Mouse (Mus musculus): ENCODE measurements around the gene Nt5c1b. TPM values are rescaled to one million over a fixed set of nuclear protein-coding genes. Genes with fewer than 3 reads are reported as not detected.
A peak's percentile ranks its signal among the peaks of the same experiment; 100 is the strongest.

The Nt5c1b gene
- total RNA-seq (2021) (not detected), polyA plus RNA-seq (2012; rRNA removed) (not detected in 2 replicates)
- long read RNA-seq, result 0 reads

DNA sequence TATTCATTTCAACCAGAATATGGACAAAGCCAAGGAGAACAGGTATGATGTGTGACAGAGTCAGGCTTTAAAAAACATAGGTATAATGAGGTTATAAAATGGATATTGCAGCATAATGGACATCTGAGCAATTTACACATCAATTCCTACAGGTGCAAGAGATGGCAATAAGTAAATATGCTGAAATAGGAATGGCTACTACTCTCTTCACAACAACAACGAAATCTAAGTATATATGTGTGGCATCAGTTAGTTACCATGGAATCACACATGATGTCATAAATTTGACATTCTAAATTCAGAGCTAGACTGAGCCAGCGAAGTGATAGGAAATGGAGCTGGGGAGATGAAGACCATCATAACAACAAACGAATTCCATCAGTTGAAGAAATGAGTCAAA, at the start of gene Nt5c1b:
TSS of gene Nt5c1b (plus strand) at position 301 of the 400 bp plus-strand sequence.
- DNase-seq, result no peak

DNA sequence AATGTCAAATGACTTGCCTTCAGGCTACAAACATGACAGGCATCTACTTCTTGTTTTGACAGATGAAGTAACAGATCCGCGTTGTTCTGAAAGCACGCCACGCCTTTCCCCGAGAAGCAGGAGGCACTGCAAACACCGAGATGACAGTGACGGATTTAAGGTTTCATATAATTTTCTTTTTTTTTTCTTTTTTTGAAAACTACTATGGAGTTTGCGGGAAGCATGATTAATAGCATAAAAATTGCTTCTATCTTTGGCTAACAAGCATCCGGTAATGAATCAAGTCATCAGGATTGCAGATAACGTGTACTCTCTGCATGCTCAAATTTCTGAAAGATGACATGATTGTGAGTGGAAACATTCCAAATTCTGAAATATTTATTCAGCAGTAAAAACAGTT, 42.1 kb upstream of the Nt5c1b start:
- DNase-seq, result no peak

DNA sequence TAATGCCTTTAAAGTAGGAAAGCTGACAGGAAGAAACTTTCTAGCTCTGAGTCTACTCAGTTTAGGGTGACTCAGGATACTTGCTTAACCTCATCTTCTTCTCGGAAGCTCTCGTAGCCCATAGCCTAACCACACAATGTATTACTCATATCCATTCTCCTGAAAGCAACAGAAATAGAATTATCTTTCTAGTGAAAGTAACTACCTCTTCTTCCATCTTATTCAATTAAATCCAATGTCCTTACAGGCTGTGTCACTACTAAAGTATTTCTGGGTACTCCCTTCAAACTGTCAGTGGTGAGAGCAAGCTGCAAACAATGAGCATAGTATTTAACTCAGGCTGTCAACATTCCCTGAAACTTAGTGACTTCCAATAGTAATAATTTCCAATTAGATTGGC, 40.3 kb upstream of the Nt5c1b start:
- no peak for DNase-seq

DNA sequence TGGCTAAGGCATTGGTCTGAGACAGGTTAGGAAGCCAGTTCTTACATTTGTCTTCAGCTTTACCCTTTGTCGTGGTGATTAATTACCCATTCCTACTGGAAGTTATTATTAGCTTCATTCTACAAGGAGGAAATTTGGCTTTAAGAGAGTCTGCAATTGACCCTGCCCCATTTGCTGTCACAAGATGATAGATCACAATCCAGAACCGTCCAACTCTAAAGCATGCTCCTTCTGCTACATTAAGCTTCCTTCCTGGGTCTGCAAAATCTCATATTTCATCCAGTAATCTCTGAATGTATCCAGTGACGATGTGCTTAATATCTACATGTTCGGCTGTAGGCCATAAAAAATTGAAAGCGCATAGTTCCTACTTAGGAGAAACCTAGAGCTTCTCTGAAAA, 29.2 kb upstream of the Nt5c1b start:
- DNase-seq, result no peak

DNA sequence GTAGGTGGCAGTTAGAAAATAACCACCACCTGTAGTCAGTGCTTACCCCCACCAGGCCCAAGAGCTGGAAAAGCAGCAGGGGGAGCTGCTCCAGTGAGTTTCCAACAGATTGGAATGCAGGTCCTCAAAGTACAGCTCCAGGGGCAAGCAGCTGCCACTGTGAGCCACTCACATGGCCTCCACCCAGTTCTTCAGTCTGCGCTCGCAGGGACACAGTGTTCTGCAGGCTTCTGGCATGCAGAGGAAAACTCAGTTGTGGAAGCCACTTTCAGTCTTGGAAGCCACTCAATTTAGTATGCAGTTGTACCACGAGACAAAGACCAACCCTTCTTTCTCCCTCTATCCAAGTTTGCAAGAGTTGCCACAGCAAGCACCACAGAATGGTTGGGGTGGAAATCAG, 19.1 kb upstream of the Nt5c1b start:
- DNase-seq, result no peak

DNA sequence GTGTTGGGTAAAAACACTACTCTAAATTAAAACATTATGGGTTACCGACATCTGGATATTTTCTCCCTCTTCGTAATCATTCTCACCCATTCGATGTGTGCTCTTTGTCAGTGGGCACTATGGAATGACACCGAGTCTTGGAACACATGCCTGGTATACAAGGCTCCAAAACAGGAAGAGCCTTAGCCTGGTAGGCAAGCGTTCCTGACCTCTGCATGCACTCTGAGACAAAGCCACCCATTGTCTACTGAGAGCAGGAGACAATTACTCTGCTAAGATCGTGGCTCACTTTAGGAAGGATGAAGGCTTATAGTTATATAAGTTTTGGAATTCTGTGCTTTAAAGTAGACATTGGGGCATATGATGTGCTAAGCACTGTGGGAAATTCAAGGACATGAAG, 12.0 kb upstream of the Nt5c1b start:
- no peak for DNase-seq

DNA sequence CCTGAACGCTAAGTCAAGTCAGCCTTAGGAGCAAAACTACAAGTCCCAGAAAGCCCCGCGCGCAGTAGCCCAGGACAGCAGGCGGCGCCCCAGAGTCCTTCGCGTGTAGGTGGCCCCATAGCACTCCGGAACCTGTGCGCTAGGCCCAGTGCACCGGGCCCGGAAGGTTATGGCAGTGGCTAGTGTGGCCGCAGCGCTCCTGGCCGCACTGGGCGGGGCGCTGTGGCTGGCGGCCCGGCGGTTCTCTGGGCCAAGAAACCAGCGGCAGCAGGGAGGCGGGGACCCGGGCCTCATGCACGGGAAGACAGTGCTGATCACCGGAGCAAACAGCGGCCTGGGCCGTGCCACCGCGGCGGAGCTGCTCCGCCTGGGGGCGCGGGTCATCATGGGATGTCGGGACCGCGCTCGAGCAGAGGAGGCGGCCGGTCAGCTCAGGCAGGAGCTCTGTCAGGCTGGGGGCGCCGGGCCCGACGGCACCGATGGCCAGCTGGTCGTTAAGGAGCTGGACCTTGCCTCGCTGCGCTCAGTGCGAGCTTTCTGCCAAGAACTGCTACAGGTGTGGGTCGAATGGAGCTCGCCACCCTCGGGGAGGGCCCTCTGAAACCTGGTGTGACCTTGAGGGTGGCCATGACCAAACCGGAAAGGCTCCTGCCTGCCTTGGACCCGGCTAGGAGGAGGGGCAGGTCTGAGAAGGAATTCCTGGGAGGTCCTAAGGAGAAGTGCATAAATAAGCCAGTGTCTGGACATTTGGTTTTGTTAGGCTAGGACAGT, 21.1 kb downstream of the Nt5c1b start, which contains the start of gene Rdh14:
TSS of gene Rdh14 (plus strand) at position 102 of the 771 bp plus-strand sequence.
- peak; percentile 97 for DNase-seq

DNA sequence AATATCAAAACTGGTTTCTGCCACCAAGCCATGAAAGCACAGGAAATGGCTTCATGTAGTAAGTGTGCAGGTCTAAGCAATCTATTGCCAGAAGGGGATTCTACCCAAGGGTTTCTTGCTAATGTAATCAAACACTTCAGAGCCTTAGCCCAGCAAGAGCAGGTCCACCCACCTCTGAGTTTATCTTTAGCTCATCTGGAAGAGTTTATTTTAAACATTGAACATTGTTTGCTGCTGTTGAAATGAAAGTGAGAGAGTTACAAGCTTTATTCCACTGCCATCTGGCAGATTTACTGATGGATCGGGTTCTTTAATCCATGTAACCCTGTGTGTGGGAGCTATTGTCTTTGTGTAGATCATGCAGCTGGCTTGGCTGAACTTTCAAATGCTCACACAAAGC, 31.0 kb downstream of the Nt5c1b start:
- DNase-seq, result no peak

DNA sequence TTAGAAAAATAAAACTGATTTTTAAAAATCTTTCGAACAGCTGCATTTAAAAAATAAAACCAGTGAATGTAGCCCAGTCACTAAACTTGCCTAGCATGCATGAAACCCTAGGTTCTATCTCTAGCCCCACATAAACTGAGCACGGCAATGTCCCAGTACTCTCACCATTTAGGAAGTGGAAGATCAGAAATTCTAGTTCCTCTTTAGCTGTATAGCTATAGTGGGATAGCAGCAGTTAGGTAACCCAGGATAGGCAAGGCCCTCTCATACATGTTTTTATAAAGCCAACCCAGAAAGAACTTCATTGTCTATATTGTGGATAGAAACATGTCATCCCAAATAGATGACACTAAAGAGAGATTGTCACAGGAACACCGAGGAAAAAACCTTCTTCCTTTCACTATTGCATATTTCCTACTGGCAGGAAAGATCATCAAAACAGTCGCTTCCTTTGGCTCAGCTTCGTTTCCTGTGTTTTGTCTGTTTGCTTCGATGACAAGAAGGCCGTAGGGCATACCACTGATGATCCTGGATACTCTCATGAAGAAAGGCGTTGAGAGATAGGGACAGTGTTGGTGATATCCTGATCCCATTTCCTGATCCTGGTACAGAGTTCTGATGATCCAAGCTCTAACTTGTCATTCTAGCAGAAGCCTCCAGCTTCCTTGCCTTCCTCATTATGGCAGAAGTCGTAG, 32.8 kb downstream of the Nt5c1b start:
- no peak for DNase-seq

DNA sequence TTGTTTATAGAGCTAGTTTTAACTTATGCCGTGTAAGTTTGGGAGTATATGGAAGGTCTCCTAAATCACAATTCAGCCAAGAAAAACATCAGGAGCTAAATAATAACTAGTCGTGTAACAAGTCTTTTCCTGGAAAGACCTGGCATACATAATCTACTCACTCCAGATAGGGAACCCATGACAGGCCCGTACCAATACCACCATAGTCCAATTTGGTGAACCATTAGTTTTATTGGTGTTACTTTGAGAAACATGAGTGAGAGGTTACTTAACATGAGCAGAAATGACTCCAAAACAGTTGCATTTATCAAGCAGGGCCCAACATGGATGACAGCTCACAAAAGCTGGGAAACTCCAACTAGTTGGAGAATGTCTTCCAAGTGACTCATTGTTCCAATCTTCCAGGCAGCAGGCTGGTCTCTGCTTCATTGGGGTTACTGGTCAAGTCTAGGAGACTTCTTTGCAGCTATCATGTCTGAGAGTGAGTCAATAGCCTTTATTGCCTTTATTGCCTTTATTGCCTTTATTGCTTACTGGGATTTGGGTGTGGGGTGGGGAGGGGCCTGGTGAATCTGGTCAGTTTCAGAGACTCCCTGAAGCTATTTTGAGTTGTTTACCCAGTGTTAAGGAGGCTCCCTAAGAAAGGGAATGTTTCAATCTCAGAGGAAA, 40.9 kb downstream of the Nt5c1b start:
- DNase-seq, result no peak

DNA sequence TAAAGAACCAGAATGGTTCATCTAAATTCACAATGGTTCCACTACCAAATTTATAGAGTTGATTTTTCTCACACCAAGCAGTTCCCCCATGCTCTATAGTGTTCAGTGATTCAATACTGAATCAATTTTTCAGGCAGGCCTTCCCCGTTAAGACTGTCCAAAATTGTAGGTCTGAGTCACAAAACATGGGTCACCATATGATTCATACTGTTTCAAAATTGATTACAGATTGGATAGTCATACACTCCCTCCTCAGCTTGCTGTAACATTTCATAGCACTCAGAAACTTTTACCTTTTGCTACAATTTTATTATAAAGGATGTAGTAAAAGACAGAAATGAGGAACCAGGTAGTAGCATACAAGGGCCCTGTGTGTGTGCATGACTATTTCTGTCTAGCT, 41.7 kb downstream of the Nt5c1b start:
- peak; percentile 12 for DNase-seq

DNA sequence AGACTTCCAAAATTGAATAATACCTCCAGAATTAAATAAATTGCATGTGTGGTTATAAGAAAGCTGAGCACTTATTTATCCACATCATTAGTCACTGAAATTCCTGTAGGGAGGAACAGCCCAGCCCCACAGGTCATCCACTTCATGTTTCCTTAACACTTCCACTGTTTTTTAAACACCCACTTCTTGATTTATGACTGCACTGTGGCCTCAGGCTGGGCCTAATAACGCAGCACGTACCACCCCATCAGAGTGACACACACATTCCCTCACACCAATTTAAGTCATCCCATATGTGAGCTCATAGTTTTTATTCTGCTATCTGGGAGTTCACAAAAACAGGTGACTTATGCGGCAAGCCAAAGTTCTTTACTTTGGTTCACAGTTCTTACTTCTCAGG, 52.6 kb downstream of the Nt5c1b start:
- no peak for DNase-seq

DNA sequence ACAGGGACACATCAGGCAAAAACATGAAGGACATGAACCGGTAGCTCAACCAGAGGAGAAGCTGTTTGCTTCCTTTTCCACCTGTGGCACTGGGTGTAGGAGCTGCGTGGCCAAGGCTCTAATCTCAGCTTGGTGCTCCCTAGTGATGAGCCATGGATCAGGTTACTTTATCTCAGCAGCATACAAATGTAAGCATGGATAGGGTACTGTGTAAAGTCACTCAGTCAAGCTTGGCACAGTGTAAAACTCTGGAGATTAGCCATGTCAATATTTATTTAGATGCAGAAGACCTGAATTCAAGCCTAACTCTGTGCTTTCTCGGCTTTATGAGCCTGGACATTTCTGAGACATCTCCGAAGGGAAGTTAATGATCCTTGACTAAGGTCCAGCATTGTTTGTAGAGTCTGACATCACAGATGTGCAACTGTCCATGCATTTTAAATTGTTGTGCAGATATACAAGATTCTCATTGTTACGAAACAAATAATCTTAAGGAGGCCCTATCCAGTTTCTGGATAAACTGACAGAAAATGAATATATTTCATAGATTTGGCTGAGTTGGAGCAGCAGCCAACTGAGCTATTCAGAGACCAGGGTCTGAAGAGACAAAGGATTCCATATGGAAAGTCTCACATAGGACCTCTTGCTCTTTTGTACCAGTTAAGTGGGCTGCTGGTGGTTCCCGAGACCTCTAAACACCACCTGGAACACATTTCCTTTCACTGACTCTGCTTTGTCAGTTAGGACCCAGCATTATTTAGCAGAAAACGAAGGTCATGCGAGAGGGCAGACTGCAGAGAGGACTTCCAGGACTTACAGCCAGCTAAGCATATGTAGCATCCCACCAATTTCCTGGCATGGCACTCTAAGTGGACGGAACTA, 56.5 kb downstream of the Nt5c1b start:
- DNase-seq, result no peak

DNA sequence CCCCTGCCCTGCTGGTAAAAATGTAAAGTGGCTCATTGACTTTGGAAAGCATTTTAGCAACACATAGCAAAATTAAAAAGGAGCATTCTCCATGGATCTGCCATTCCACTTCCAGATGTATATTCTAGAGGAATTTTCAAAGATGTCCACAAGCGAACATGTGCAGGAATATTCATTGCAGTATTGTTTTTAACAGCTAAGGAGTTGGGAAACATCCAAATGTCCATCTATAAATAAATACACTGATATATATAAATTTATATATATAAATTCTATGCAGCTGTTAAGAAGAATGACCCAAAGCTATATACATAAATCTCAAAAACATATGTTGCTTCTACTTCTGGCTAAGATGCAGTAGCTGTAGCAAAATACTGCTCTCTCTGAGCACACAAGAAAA, 61.2 kb downstream of the Nt5c1b start:
- no peak for DNase-seq

DNA sequence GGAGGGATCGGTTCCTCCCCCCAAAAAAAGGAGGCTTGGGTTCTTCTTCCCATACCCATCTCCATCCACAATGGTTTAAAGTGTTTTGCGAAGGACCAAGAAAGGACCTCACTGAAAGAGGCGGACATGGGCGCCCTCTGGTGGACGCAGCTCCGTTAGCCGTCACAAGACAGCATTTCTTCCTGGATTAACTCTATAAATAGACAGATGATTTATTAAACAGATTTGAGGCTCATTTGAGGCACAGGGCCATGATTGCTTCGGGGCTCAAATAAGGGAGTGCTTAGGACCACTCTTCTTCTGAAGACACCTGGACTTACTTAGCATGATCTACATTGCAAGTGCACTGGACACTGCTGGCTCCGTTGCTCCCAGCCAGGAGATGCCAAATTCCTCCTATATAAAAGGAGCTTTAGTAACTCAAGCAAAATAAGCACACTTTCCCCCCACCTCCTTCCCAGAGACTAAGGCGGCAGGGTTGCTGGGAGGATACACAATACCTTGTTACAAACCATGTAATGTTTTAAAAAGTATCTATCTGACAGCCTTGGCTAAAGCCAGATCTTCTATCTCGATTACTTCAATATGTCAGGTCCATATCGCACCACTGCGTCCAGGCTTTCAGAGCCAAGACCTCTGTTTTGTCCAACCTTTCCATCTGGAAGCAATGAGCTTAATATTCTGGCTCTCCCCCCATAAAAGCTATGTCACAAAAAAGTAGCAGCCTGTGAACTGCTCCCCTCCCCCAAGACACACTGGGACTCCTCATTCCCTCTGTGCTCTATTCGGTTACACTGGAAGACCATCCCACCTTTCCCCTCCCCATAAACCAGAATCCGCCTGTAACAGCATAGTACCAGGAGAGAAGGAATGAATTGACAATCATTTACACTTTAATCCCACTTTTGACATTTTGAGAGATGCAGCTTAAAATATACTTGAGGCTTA, 68.6 kb downstream of the Nt5c1b start:
- peak; percentile 71 for DNase-seq

Other genes with a start within 250 kb of the Nt5c1b start
- 10 to 100 TPM; 24.9 to 43.0 TPM for gene Rdh14, start 20.8 kb downstream of the Nt5c1b start, total RNA-seq (2021)
- gene Rdh14, start 20.8 kb downstream of the Nt5c1b start, polyA plus RNA-seq (2012; rRNA removed), result 22.9 and 23.9 TPM in 2 replicates

Measured in adrenal gland, adult 2 months (tissue).